Mouse (Mus musculus) left cerebral cortex, postnatal 36 days (tissue): ENCODE results near the gene Lamb2. TPM values are rescaled to one million over a fixed set of nuclear protein-coding genes. Genes with fewer than 3 reads are reported as not detected.

Experiments used
- DNase-seq, 2 experiments: peaks; one replicate each; pipeline ENCODE4 v3.0.0; 2021 to 2022; ENCODE audit warnings: low spot score in 2 of 2, mixed read lengths in 1 of 2
- intact Hi-C: fragments of 180-260 bp; cut with DNase I; formaldehyde crosslinking; loops from one replicate; pipeline ENCODE4 v1.15.1; 2025
- total RNA-seq, 2 experiments: library from RNA; stranded (reverse); gene quantifications; 2 replicates each; pipeline ENCODE4 v1.2.3; 2021

Lamb2 gene
- total RNA-seq, 2 experiments from 2014 or later = 22.8 to 43.1 TPM

- intact Hi-C loops = no loop called here
- DNase-seq = no peak
Observed at GRCm38 (mm10) chr9:108459939-108460318, 19.6 kb upstream of the Lamb2 start.

DNA sequence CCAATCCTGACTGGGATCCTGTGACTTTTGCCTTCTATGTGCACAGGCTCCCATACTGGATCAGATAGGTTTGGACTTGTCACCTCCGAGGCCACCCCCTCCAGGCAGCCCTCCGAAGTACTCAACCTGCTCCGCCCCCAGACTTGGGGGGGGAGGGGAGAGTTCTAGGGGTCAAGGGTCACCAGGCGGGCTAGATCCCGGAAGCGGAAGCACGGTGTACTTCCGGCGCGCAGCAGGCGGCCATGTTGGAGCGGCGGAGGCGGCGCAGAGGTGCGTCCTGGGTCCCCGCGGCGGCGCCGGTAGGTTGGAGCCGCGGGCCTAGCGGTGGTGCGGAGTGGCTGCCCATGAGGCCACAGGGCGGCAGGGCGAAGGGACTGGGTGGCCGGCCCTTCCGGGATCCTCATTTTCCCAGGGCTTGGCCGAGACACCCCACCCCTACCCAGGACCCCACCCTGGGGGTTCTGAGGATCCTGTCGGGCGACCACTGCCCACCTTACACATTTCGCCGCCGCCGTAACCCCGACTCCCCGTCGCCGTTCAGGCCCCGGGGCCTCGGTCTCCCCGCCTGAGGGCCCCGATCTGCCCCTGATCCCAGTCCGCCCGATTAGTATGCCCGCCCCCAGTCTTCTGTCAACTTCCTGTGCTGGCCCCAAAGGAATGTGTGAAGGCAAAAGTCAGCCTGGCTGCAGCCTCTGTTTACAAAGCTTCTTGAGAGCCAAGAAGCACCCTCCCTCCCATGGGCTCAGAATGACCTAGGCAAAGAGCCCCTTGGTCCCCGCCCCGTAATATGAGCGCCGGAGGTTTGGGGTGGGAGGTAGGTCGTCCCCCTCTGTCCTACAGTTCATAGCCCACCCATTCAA lies 19.0 kb upstream of the Lamb2 start, which contains the start of gene Ccdc71:
TSS of gene Ccdc71 (plus strand) at position 209 of the 860 bp plus-strand sequence.
- intact Hi-C loops = no loop called here
- DNase-seq = peak; percentile 86 to 89

DNA sequence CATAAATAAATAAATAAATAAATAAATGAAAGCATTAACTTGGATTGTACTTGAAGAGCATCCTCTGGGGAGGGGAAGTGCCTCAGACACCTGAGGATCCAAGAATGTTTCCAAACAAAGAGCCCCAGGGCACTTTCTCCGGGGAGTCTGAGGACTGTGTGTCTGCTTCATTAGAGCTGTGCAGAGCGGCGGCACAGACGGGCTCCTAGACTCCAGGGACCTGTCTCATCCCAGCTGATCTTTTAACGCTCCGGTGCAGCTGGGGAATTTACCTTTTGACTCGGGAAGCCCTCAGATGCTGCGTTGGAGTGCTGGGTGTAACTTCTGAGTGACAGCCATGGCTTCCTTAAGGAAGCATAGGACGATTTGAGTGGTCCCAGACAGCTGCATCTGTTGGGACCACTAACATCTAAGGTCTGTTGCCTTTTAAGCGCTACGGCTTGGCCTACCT lies 18.3 kb upstream of the Lamb2 start, which contains the start of gene Klhdc8b:
TSS of gene Klhdc8b (minus strand) at position 401 of the 451 bp plus-strand sequence.
- intact Hi-C loops = no loop called here

GRCm38 (mm10) chr9:108461675-108462074 lies 17.9 kb upstream of the Lamb2 start:
- intact Hi-C loops = no loop called here

More for the DNA sequence above, 18.3 kb upstream of the Lamb2 start, which contains the start of gene Klhdc8b:
- no peak for DNase-seq

GRCm38 (mm10) chr9:108462192-108462591 lies 17.3 kb upstream of the Lamb2 start:
- intact Hi-C loops = no loop called here
- DNase-seq = no peak

More at GRCm38 (mm10) chr9:108461675-108462074, 17.9 kb upstream of the Lamb2 start:
- DNase-seq = no peak

GRCm38 (mm10) chr9:108463713-108464112 lies 15.8 kb upstream of the Lamb2 start:
- intact Hi-C loops = no loop called here
- no peak for DNase-seq

GRCm38 (mm10) chr9:108466219-108466618 lies 13.3 kb upstream of the Lamb2 start:
- intact Hi-C loops = no loop called here
- no peak for DNase-seq

DNA sequence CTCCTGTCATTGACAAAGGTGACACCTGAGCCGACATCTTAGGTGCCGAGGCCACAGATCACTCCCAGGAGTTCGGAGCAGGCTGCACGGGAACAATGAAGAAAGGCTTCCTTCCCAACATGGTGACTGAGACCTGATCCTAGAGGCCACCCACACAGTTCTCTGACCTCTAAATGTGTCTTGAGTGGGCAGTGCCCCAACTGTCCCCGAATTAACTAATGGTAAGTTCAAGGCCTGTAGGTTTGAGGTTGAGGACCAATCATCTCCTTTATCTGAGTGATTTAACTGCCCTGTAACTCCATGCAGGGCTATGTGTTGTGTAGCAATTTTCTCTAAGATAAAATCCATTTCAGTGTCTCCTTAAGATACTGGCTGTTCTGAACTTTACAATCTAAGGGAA lies 10.1 kb upstream of the Lamb2 start:
- intact Hi-C loops = no loop called here
- DNase-seq = no peak

GRCm38 (mm10) chr9:108469845-108470244 lies 9.7 kb upstream of the Lamb2 start:
- no peak for DNase-seq
- intact Hi-C loops = no loop called here

- intact Hi-C loops = no loop called here
- DNase-seq = no peak
Observed at GRCm38 (mm10) chr9:108474528-108474927, 5.0 kb upstream of the Lamb2 start.

DNA sequence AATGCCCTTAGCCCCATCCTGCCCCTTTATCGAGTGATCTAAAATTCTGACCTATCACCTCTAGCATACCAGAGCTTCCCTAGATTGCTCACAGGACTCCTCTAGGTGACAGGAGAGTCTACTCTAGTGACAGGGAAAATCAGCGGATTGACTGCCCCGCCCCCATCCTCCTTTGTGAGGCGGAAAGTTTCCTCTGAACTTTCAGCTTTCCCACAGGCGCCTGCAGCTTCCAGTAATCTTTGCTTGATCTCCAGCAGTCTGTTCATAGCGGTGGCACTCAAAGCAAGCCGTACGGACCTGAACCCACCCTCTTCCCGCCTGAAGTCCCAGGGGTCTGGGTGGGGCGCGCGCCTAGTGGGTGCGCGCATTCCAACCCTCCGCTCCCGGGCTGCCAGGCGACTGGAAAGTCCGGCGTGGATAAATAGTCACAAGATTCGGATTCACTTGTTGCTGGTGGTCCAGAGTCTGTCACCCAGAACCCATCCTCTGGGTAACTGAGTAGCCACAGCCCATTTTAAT lies 839 bp upstream of the Lamb2 start:
- intact Hi-C loops = no loop called here
- DNase-seq = peak in 1 of 2 experiments; percentile 36

DNA sequence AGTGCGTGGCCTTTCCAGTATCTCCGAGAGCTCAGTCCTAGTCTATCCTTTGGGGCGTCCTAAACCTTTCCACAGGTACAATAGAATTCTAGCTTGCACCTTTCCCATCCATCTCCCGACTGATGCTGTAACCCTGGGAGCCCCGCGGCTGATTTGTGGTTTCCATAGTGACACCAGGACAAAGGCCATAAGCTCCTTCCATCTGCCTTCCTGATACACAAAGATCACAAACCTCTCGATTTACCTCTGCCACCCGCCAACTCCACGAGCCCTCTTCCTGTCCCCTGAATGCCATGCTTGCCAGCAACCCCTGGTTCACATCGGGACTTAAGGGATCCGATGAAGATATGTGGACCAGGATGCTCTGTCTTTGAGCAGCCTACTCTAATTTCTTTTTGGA lies 295 bp upstream of the Lamb2 start:
- intact Hi-C loops = no loop called here
- DNase-seq = no peak

- intact Hi-C loops = no loop called here
- DNase-seq = no peak
Observed at GRCm38 (mm10) chr9:108480813-108481519, 1.4 kb downstream of the Lamb2 start.

GRCm38 (mm10) chr9:108481520-108482210 lies 2.1 kb downstream of the Lamb2 start:
- no peak for DNase-seq
- intact Hi-C loops = no loop called here

DNA sequence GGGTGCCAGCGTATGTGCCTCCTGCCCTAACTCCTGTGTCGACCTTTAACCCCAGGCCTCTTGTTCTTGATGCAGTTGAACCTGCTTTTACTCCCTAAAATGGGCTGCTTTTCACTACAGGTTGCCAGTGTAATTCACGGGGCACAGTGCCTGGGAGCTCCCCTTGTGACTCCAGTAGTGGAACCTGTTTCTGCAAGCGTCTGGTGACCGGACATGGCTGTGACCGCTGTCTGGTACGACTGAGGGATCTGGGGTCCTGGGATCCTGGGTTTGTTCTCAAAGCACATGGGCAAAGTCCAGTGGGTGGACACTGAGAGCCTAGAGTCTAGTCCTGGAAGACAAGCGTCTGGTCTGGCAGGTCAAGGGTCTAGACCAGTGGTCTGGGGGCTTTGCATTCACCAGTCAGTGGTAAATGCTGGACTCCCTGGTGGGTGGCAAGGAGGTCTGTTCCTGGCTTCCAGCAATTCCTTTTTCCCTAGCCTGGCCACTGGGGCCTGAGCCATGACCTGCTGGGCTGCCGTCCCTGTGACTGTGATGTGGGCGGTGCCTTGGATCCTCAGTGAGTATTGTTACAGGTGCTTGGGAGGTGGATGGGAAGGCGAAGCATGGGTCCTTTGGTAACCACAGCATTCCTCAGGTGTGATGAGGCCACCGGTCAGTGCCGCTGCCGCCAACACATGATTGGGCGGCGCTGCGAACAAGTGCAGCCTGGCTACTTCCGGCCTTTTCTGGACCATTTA lies 3.7 kb downstream of the Lamb2 start:
- intact Hi-C loops = no loop called here
- DNase-seq = no peak

GRCm38 (mm10) chr9:108484021-108484420 lies 4.5 kb downstream of the Lamb2 start:
- intact Hi-C loops = no loop called here
- no peak for DNase-seq

DNA sequence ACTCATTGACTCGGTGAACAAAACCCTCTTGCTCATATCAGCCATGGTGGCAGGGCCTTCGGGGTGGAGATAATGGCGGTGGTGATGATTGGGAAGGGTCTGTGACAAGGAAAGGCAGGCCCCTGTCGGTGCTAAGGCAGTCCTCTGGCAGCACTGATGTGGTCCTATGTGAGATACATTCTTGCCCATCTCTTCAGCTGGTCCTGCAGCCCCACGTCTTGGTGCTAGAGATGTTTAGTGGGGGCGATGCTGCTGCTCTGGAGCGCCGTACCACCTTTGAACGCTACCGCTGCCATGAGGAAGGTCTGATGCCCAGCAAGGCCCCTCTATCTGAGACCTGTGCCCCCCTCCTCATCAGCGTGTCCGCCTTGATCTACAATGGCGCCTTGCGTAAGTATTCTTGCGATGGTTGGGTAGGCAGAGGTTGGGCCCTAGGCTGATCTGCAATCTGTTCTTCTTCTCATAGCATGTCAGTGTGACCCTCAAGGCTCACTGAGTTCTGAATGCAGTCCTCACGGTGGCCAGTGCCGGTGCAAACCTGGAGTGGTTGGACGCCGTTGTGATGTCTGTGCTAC lies 5.9 kb downstream of the Lamb2 start:
- intact Hi-C loops = no loop called here

GRCm38 (mm10) chr9:108486973-108487530 lies 7.5 kb downstream of the Lamb2 start:
- intact Hi-C loops = no loop called here
- no peak for DNase-seq

More for the DNA sequence above, 5.9 kb downstream of the Lamb2 start:
- DNase-seq = no peak
